Mouse (Mus musculus) heart, embryonic 11.5 days (tissue): ENCODE results near the gene Sept7. TPM values are rescaled to one million over a fixed set of nuclear protein-coding genes. Genes with fewer than 3 reads are reported as not detected.

Experiments used
- ATAC-seq: fragments of 200-750 bp; cut with Nextera tagmentation; replicated peaks from 2 replicates; pipeline ENCODE4 v1.8.0; 2017; ENCODE audit warnings: moderate library complexity; ENCODE audit not compliant: insufficient number of reproducible peaks, low FRiP score, low TSS enrichment
- H3K27ac ChIP-seq: fragments of 300-500 bp; sonication (generic); 2 replicates; pipeline ENCODE4 v1.5.1; 2014; ENCODE audit warnings: mild to moderate bottlenecking, low read depth, low read length
- H3K27me3 ChIP-seq: fragments of 300-500 bp; sonication (generic); 2 replicates; pipeline ENCODE4 v1.6.1; 2014; ENCODE audit warnings: mild to moderate bottlenecking, low read length, mixed read lengths; ENCODE audit not compliant: control insufficient read depth, insufficient read depth
- H3K36me3 ChIP-seq: fragments of 300-500 bp; sonication (generic); 2 replicates; pipeline ENCODE4 v1.6.1; 2014; ENCODE audit warnings: mild to moderate bottlenecking, low read length, moderate library complexity, mixed read lengths; ENCODE audit not compliant: control insufficient read depth, insufficient read depth
- H3K4me1 ChIP-seq: fragments of 300-500 bp; sonication (generic); 2 replicates; pipeline ENCODE4 v1.6.1; 2014; ENCODE audit warnings: low read length; ENCODE audit not compliant: control insufficient read depth, insufficient read depth
- H3K4me2 ChIP-seq: fragments of 300-500 bp; sonication (generic); 2 replicates; pipeline ENCODE4 v1.6.1; 2014; ENCODE audit warnings: mild to moderate bottlenecking, moderate library complexity
- H3K4me3 ChIP-seq: fragments of 300-500 bp; sonication (generic); 2 replicates; pipeline ENCODE4 v1.5.1; 2014; ENCODE audit warnings: low read depth, low read length
- H3K9ac ChIP-seq: fragments of 300-500 bp; sonication (generic); 2 replicates; pipeline ENCODE4 v1.6.1; 2014; ENCODE audit warnings: mild to moderate bottlenecking, low read depth, low read length, moderate library complexity
- H3K9me3 ChIP-seq: fragments of 300-500 bp; sonication (generic); replicated peaks from 2 replicates; pipeline ENCODE4 v1.6.1; 2016; ENCODE audit warnings: low read length; ENCODE audit not compliant: control insufficient read depth
- WGBS: fragments of 180-500 bp; shearing (Covaris S2); extraction: QIAGEN DNeasy Blood & Tissue Kit; methylation state at CpG from one replicate; pipeline ENCODE4 v1.1.7; 2014; ENCODE audit not compliant: insufficient replicate concordance; 5-methylcytosine and 5-hydroxymethylcytosine counted together
- polyA plus RNA-seq: library from polyadenylated mRNA; unstranded; fragments of >200 nt; fragmentation: Nextera tagmentation; extraction: Ambion mirVana; gene quantifications from 2 replicates; pipeline ENCODE4 v1.2.1, GENCODE M21; 2014

Sept7 gene
- polyA plus RNA-seq, 1 experiment from 2014 or later: 284 TPM

GRCm38 (mm10) chr9:25246508-25246907, 5.7 kb upstream of the Sept7 start:
- Histone ChIP-seq H3K4me1 (peaks cover 2% of the 10 kb centered on the region), H3K27me3 (no peaks in the 10 kb centered on the region), H3K9me3 (no peaks in the 10 kb centered on the region), H3K4me2 (no peak overlapping the region), H3K27ac (no peak overlapping the region), H3K9ac (0 out of 2 replicates have a peak overlapping the region, but pooled peaks have one; percentile 43), H3K36me3 (no peaks in the 10 kb centered on the region), H3K4me3 (no peak overlapping the region)
- 70% methylated on average over 3 of the region's 3 CpGs for WGBS
- ATAC-seq: no peak

DNA sequence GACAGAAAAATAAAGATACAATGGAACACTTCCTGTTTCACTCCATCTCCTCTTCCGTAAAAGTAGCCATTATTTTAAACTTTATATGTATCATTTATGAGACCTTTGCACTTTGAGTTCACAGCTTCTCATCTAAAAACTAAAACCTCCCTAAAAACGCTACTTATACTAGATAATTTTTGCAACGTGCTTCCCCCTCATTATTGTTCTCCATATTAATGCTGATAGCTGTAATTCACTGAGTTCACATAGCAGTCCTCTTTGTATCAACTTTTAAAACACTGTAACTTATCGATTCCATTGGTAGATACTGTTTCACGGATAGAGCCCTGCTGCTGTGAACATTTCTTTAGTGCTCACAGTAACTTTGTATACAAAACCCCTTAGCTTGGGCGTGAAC, 1.1 kb upstream of the Sept7 start:
- Histone ChIP-seq H3K36me3 (no peaks in the 10 kb centered on the region), H3K27me3 (no peaks in the 10 kb centered on the region), H3K27ac (peak overlapping the region; percentile 100), H3K9ac (peak overlapping the region; percentile 96), H3K4me2 (peak overlapping the region; percentile 86), H3K4me3 (peak overlapping the region; percentile 100), H3K4me1 (peaks cover 11% of the 10 kb centered on the region), H3K9me3 (no peaks in the 10 kb centered on the region)
- 12% methylated on average over 6 of the region's 6 CpGs for WGBS
- ATAC-seq: no peak

- peak; percentile 86 for ATAC-seq
- H3K27ac ChIP-seq: peak overlapping the region; percentile 100
- H3K36me3 ChIP-seq: no peaks in the 10 kb centered on the region
- H3K4me1 ChIP-seq: peaks cover 11% of the 10 kb centered on the region
- under 1% methylated on average over 41 of the region's 41 CpGs for WGBS
- H3K4me3 ChIP-seq: peak overlapping the region; percentile 100
- no peaks in the 10 kb centered on the region for H3K27me3 ChIP-seq
- no peaks in the 10 kb centered on the region for H3K9me3 ChIP-seq
- H3K4me2 ChIP-seq: peak overlapping the region; percentile 86
- H3K9ac ChIP-seq: peak overlapping the region; percentile 96
Observed at GRCm38 (mm10) chr9:25251611-25252282, 492 bp upstream of the Sept7 start.

DNA sequence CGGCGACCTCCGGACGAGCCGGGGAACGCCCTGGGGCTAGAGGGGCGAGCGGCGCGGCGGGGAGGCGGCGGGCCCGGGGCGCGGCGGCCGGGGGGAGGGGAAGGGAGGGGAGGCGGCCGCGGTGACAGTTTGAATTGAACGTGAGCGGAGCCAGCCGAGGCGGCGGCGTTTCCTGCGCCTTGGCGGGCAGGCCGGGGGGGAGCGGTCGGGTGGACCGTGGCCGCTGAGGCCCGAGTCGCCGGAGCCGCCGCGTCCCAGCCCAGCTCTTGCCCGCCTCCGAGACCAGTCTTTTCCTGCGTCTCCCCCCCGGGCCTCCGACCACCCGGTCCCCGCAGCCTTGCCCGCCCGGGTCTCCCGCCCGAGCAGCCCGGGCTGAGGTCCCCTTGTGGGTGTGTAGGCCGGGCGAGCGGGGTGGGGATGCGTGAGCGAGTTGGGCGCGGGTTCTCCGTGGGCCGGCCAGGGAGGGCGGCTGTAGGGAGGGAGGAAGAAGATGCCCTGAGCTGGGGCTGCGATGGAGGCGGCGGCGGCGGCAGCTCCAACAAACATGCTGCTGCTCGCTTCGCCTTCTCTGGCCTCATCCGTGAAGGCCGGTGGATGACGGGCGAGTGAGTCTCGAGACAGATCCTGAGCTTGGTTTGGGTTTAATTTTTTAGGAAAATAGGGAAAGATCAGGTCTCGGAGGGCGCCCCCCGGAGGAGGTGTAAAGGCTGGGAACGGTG, 679 bp downstream of the Sept7 start:
- Histone ChIP-seq H3K9ac (peak overlapping the region; percentile 96), H3K27me3 (no peaks in the 10 kb centered on the region), H3K27ac (peak overlapping the region; percentile 100), H3K4me3 (peak overlapping the region; percentile 100), H3K9me3 (no peaks in the 10 kb centered on the region), H3K4me1 (peaks cover 11% of the 10 kb centered on the region), H3K4me2 (peak overlapping the region; percentile 86), H3K36me3 (no peaks in the 10 kb centered on the region)
- WGBS: 1% methylated on average over 50 of the region's 78 CpGs
- ATAC-seq: peak; percentile 39

DNA sequence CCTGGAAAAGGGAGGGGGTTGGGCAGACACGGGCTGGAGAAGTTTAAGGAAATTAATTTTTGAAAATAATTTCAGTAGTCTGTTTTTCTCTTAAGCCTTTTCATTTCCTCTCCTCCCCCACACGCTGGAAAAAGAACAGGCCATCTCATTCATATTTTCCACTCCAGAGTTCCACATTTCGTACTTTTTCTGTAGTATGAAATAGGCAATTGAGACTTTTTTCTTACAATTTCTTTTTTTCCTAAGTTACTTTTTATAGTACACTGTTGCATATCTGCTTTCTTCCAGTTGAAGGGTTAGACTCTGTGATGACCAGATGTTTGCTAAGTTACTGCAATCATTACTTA, 1.2 kb downstream of the Sept7 start:
- Histone ChIP-seq H3K36me3 (no peaks in the 10 kb centered on the region), H3K9ac (peak overlapping the region; percentile 96), H3K4me3 (peak overlapping the region; percentile 100), H3K4me1 (peaks cover 11% of the 10 kb centered on the region), H3K27me3 (no peaks in the 10 kb centered on the region), H3K27ac (peak overlapping the region; percentile 100), H3K4me2 (peak overlapping the region; percentile 86), H3K9me3 (no peaks in the 10 kb centered on the region)
- WGBS: 7% methylated on average over 3 of the region's 3 CpGs
- no peak for ATAC-seq

- Histone ChIP-seq H3K36me3 (no peaks in the 10 kb centered on the region), H3K27me3 (no peaks in the 10 kb centered on the region), H3K4me1 (no peaks in the 10 kb centered on the region; the same call in 1 of the 2 replicates), H3K27ac (no peak overlapping the region), H3K4me2 (no peak overlapping the region), H3K9ac (no peak overlapping the region), H3K4me3 (no peak overlapping the region), H3K9me3 (no peaks in the 10 kb centered on the region)
- 76% methylated on average over 3 of the region's 3 CpGs for WGBS
- no peak for ATAC-seq
Observed at GRCm38 (mm10) chr9:25260411-25260810, 8.2 kb downstream of the Sept7 start.

DNA sequence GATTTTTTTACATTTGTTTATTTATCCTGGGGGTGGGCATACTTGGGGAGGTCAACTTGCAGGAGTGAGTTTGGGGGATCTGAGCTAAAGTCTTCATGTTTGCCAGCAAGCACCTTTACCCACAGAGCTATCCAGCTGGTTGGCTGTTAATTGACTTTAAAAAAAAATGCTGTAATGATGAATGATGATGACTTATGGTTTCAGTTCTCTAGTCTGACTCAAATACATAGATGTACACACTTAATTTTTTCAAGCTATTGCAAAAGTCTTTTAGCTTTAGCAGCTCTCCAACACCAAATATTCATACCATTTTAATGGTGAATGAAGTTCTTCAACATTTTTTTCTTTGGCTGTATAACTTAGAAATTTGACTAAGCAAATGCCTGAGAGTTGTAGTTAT, 8.7 kb downstream of the Sept7 start:
- Histone ChIP-seq H3K9ac (no peak overlapping the region), H3K4me3 (no peak overlapping the region), H3K27me3 (no peaks in the 10 kb centered on the region), H3K27ac (no peak overlapping the region), H3K9me3 (no peaks in the 10 kb centered on the region), H3K4me2 (no peak overlapping the region), H3K4me1 (no peaks in the 10 kb centered on the region), H3K36me3 (peaks cover 2% of the 10 kb centered on the region; the same call in 1 of the 2 replicates)
- ATAC-seq: no peak

DNA sequence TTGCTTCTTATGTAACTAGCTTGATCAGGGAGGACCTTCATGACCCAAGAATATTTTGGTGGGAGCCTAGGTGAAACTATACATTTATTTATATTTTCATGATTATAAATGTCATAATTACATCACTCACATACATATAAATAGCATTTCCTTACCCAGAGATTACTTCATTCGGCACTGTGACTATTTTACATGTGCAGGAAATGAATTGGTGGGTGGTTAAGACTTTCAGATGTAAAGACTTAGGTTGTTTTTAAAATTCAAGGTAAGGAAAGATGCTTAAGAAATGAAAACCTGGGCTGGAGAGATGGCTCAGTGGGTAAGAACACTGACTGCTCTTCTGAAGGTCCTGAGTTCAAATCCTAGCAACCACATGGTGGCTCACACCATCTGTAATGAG, 9.8 kb downstream of the Sept7 start:
- no peaks in the 10 kb centered on the region for H3K27me3 ChIP-seq
- H3K4me3 ChIP-seq: no peak overlapping the region
- no peak overlapping the region for H3K9ac ChIP-seq
- H3K4me1 ChIP-seq: no peaks in the 10 kb centered on the region
- no peak overlapping the region for H3K4me2 ChIP-seq
- no peak overlapping the region for H3K27ac ChIP-seq
- H3K9me3 ChIP-seq: no peaks in the 10 kb centered on the region
- 81% methylated on average over 1 of the region's 1 CpGs for WGBS
- ATAC-seq: no peak
- H3K36me3 ChIP-seq: peaks cover 6% of the 10 kb centered on the region; the same call in 1 of the 2 replicates

DNA sequence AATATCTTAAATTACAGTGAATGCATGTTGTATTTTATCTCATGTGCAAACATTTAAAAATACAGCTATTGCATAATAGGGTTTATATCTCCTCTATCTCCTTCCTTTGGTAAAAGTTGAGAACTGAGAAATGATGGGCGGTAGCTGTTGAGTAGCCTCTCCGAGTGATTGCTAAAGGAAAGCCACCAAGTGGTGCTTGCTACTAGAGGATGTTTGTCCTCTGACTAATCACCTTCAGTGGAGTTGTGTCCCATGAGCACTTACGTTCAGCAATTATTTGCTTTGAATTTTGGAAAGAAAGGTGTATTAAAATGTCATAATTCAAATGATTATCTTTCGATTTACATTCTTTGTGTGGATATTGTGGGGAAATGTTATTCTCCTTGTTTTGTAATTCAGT, 13.6 kb downstream of the Sept7 start:
- H3K9ac ChIP-seq: no peak overlapping the region
- H3K4me2 ChIP-seq: no peak overlapping the region
- no peaks in the 10 kb centered on the region for H3K9me3 ChIP-seq
- ATAC-seq: no peak
- H3K27me3 ChIP-seq: no peaks in the 10 kb centered on the region
- 88% methylated on average over 4 of the region's 4 CpGs for WGBS
- no peak overlapping the region for H3K4me3 ChIP-seq
- no peak overlapping the region for H3K27ac ChIP-seq
- H3K4me1 ChIP-seq: no peaks in the 10 kb centered on the region
- H3K36me3 ChIP-seq: peaks cover 14% of the 10 kb centered on the region
